In the genomic region with DNA sequence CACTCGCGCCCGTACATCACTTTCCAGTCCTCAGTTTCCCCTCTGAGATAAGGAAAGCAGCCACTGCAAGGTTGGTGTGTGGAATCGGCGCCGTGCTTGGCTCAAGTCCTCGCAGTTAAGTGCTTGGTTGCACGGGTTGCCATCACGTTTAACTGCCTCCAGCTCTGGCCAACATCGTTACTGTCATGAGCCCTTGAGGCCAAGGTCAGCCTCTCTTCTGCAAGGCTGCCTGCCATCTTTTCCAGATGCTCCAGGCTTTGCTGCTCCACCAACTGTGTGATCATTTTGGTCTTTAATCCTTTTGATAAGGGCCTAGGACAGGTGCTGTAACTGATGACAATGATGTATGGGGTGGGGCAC, we compare ENCODE assay signal across 7 mouse cellular contexts. TPM values are rescaled to one million over a fixed set of nuclear protein-coding genes. Genes with fewer than 3 reads are reported as not detected.
DNase-seq lines count a peak whose midpoint lies in the region; ATAC-seq and TF ChIP-seq lines count a peak whose summit lies in the region.

No protein-coding gene starts in this region.

- WGBS in thymus, adult 2 months = 3% methylated on average over 10 of the region's 10 CpGs
- WGBS in forebrain, embryonic 12.5 days = 7% methylated on average over 10 of the region's 10 CpGs
- 3% methylated on average over 10 of the region's 10 CpGs for WGBS in liver, embryonic 13.5 days (ENCODE audit: insufficient replicate concordance)

- H3K27me3 ChIP-seq in thymus, adult 2 months (ENCODE audit: control insufficient read depth, insufficient read depth, low read length) = no peaks in the 10 kb centered on the region
- H3K27me3 ChIP-seq in forebrain, embryonic 12.5 days = 0 out of 2 replicates have a peak, but pooled peaks cover 5% of the 10 kb centered on the region
- H3K27me3 ChIP-seq in liver, embryonic 13.5 days = peaks cover 24% of the 10 kb centered on the region

- no peaks in the 10 kb centered on the region for H3K9me3 ChIP-seq in forebrain, embryonic 12.5 days
- H3K9me3 ChIP-seq in liver, embryonic 13.5 days (replicated peaks) = no peaks in the 10 kb centered on the region

- no peak for TF ChIP-seq CTCF in thymus, adult 2 months (IDR thresholded peaks at IDR 0.05; ENCODE audit: borderline replicate concordance, control insufficient read depth, extremely low read depth, insufficient read depth, low read length, poor library complexity)

- H3K36me3 ChIP-seq in thymus, adult 2 months (ENCODE audit: control insufficient read depth, insufficient read depth, low read length) = no peaks in the 10 kb centered on the region
- peaks cover 20% of the 10 kb centered on the region for H3K36me3 ChIP-seq in forebrain, embryonic 12.5 days (replicated peaks)
- H3K36me3 ChIP-seq in liver, embryonic 13.5 days = peaks cover 27% of the 10 kb centered on the region

- ATAC-seq in forebrain, embryonic 12.5 days (ENCODE audit: low FRiP score) = no peak
- no peak for ATAC-seq in liver, embryonic 13.5 days (ENCODE audit: low read depth)
- no peak for ATAC-seq in inflammation-experienced regulatory T-cells, adult 6 months

- H3K9ac ChIP-seq in forebrain, embryonic 12.5 days = peak overlapping the region; percentile 90
- peak overlapping the region; percentile 86 for H3K9ac ChIP-seq in liver, embryonic 13.5 days

- TF ChIP-seq POLR2A in thymus, adult 2 months (IDR thresholded peaks at IDR 0.05; ENCODE audit: control insufficient read depth, extremely low read depth, insufficient read depth, low read length, poor library complexity) = no peak

- intact Hi-C loops in left cerebral cortex, postnatal 4 days (cut with DNase I) = no loop called here

- no peak for DNase-seq in thymus, adult 2 months
- DNase-seq in thymus, postnatal 4 days = no peak
- no peak for DNase-seq in liver, embryonic 13.5 days
- no peak for DNase-seq in left cerebral cortex, postnatal 4 days
- no peak for DNase-seq in spleen, postnatal 36 days (ENCODE audit: low spot score in 2 of 2)

- H3K27ac ChIP-seq in thymus, adult 2 months (ENCODE audit: control insufficient read depth, insufficient read depth, low read length) = no peak overlapping the region
- peak overlapping the region; percentile 79 for H3K27ac ChIP-seq in forebrain, embryonic 12.5 days
- peak overlapping the region; percentile 78 for H3K27ac ChIP-seq in liver, embryonic 13.5 days

- peak overlapping the region; percentile 95 for H3K4me2 ChIP-seq in forebrain, embryonic 12.5 days
- peak overlapping the region; percentile 98 for H3K4me2 ChIP-seq in liver, embryonic 13.5 days

- peaks cover 15% of the 10 kb centered on the region for H3K4me1 ChIP-seq in thymus, adult 2 months (replicated peaks; ENCODE audit: control insufficient read depth, insufficient read depth, low read length)
- H3K4me1 ChIP-seq in forebrain, embryonic 12.5 days = peaks cover 30% of the 10 kb centered on the region
- H3K4me1 ChIP-seq in liver, embryonic 13.5 days (replicated peaks) = peaks cover 40% of the 10 kb centered on the region

- H3K4me3 ChIP-seq in thymus, adult 2 months (ENCODE audit: control insufficient read depth, insufficient read depth, low read length) = peak overlapping the region; percentile 67
- peak overlapping the region; percentile 82 for H3K4me3 ChIP-seq in forebrain, embryonic 12.5 days (replicated peaks)
- peak overlapping the region; percentile 81 for H3K4me3 ChIP-seq in liver, embryonic 13.5 days (replicated peaks)

RNA-seq across cellular contexts. Expression of a gene that starts 0.7 kb away (rescaled TPM):
- 30.5 and 33.9 TPM in 2 replicates for polyA plus RNA-seq in thymus, adult 2 months (2012; rRNA removed)
- 101 and 104 TPM in 2 replicates for polyA plus RNA-seq in forebrain, embryonic 12.5 days (2016; fragmentation: Nextera tagmentation; extraction: Ambion mirVana)
- 35.5 and 36.3 TPM in 2 replicates for polyA plus RNA-seq in liver, embryonic 13.5 days (2015; fragmentation: Nextera tagmentation; extraction: Ambion mirVana)
- polyA plus RNA-seq in inflammation-experienced regulatory T-cells, adult 6 months (2017; shearing (Covaris generic)) = 10 to 100 TPM; 27.4 to 34.0 (median 28.7) TPM
- 10 to 100 TPM; 55.6 to 58.9 TPM for total RNA-seq in left cerebral cortex, postnatal 4 days (2021)

RNA-seq across cellular contexts. Expression of a gene that starts 4.8 kb away (rescaled TPM):
- polyA plus RNA-seq in thymus, adult 2 months (2012; rRNA removed) = 4.0 and 5.2 TPM in 2 replicates
- polyA plus RNA-seq in forebrain, embryonic 12.5 days (2016; fragmentation: Nextera tagmentation; extraction: Ambion mirVana) = 4.2 and 4.5 TPM in 2 replicates
- 0.10 and 0.17 TPM in 2 replicates for polyA plus RNA-seq in liver, embryonic 13.5 days (2015; fragmentation: Nextera tagmentation; extraction: Ambion mirVana)
- 1 to 10 TPM in 1 of 3 experiments, under 1 TPM in 2; 0.55 to 2.5 (median 0.84) TPM for polyA plus RNA-seq in inflammation-experienced regulatory T-cells, adult 6 months (2017; shearing (Covaris generic))
- 1 to 10 TPM; 2.1 to 2.5 TPM for total RNA-seq in left cerebral cortex, postnatal 4 days (2021)

RNA-seq across cellular contexts. Expression of a gene that starts 21.9 kb away (rescaled TPM):
- 97.6 and 103 TPM in 2 replicates for polyA plus RNA-seq in thymus, adult 2 months (2012; rRNA removed)
- 36.4 and 39.4 TPM in 2 replicates for polyA plus RNA-seq in forebrain, embryonic 12.5 days (2016; fragmentation: Nextera tagmentation; extraction: Ambion mirVana)
- 34.6 and 36.6 TPM in 2 replicates for polyA plus RNA-seq in liver, embryonic 13.5 days (2015; fragmentation: Nextera tagmentation; extraction: Ambion mirVana)
- polyA plus RNA-seq in inflammation-experienced regulatory T-cells, adult 6 months (2017; shearing (Covaris generic)) = 10 to 100 TPM; 36.4 to 43.6 (median 36.4) TPM
- 10 to 100 TPM; 29.2 to 33.2 TPM for total RNA-seq in left cerebral cortex, postnatal 4 days (2021)

RNA-seq across cellular contexts. Expression of a gene that starts 26.5 kb away (rescaled TPM):
- 2.2 and 2.5 TPM in 2 replicates for polyA plus RNA-seq in thymus, adult 2 months (2012; rRNA removed)
- 16.0 and 19.8 TPM in 2 replicates for polyA plus RNA-seq in forebrain, embryonic 12.5 days (2016; fragmentation: Nextera tagmentation; extraction: Ambion mirVana)
- 0.53 and 0.57 TPM in 2 replicates for polyA plus RNA-seq in liver, embryonic 13.5 days (2015; fragmentation: Nextera tagmentation; extraction: Ambion mirVana)
- not detected for polyA plus RNA-seq in inflammation-experienced regulatory T-cells, adult 6 months (2017; shearing (Covaris generic))
- total RNA-seq in left cerebral cortex, postnatal 4 days (2021) = 1 to 10 TPM; 2.5 to 3.7 TPM
